Mouse (Mus musculus) layer of hippocampus, adult 2 months (tissue): ENCODE results near the gene Taar1. TPM values are rescaled to one million over a fixed set of nuclear protein-coding genes. Genes with fewer than 3 reads are reported as not detected.

ENCODE experiments used
- DNase-seq, 2 experiments: peaks; one replicate each; pipeline ENCODE4 v3.0.0; 2022; ENCODE audit warnings: low spot score in 2 of 2
- H3K27ac ChIP-seq: fragments of 200-600 bp; 2 replicates; pipeline ENCODE4 v1.8.1; 2022
- H3K4me3 ChIP-seq: fragments of 200-600 bp; 2 replicates; pipeline ENCODE4 v1.8.1; 2022; ENCODE audit warnings: mild to moderate bottlenecking
- CTCF ChIP-seq: fragments of 200-600 bp; conservative IDR thresholded peaks from 2 replicates; pipeline ENCODE4 v1.8.1; 2022; ENCODE audit warnings: antibody characterized with exemption, mild to moderate bottlenecking, moderate library complexity
- total RNA-seq, 2 experiments: library from RNA; stranded (reverse); gene quantifications; 2 replicates each; pipeline ENCODE4 v1.2.3; 2021

The Taar1 gene
- total RNA-seq, 2 experiments from 2014 or later: not detected

GRCm38 (mm10) chr10:23948026-23948425 is 27.9 kb downstream of the Taar1 start:
- no peak overlapping the region for H3K4me3 ChIP-seq
- no peak for TF ChIP-seq CTCF
- no peak for DNase-seq

GRCm38 (mm10) chr10:23949508-23950005 is 29.4 kb downstream of the Taar1 start, which contains the start of gene Taar3:
Taar3 (plus strand) TSS chr10:23949558.
- peak in 1 of 2 experiments; percentile 41 for DNase-seq

More at GRCm38 (mm10) chr10:23948026-23948425, 27.9 kb downstream of the Taar1 start:
- no peak overlapping the region for H3K27ac ChIP-seq

GRCm38 (mm10) chr10:23951714-23952113 is 31.6 kb downstream of the Taar1 start:
- no peak overlapping the region for H3K4me3 ChIP-seq
- H3K27ac ChIP-seq: no peak overlapping the region
- no peak for DNase-seq
- no peak for TF ChIP-seq CTCF

More at GRCm38 (mm10) chr10:23949508-23950005, 29.4 kb downstream of the Taar1 start, which contains the start of gene Taar3:
- TF ChIP-seq CTCF: no peak
- H3K27ac ChIP-seq: no peak within 1 kb of the TSS
- no peak within 1 kb of the TSS for H3K4me3 ChIP-seq

GRCm38 (mm10) chr10:23959071-23959470 is 38.9 kb downstream of the Taar1 start:
- DNase-seq: no peak
- TF ChIP-seq CTCF: no peak
- Histone ChIP-seq H3K27ac (no peak overlapping the region), H3K4me3 (no peak overlapping the region)

- H3K4me3 ChIP-seq: no peak within 1 kb of the TSS
- H3K27ac ChIP-seq: no peak within 1 kb of the TSS
- no peak for TF ChIP-seq CTCF
- DNase-seq: no peak
Measured at GRCm38 (mm10) chr10:23960444-23960915, 40.3 kb downstream of the Taar1 start, which contains the start of gene Taar4. Taar4 (plus strand) TSS chr10:23960494.

- DNase-seq: no peak
- H3K4me3 ChIP-seq: no peak overlapping the region
- H3K27ac ChIP-seq: no peak overlapping the region
- no peak for TF ChIP-seq CTCF
Measured at GRCm38 (mm10) chr10:23963444-23963843, 43.3 kb downstream of the Taar1 start.

- H3K27ac ChIP-seq: no peak overlapping the region
- no peak for TF ChIP-seq CTCF
- no peak for DNase-seq
- no peak overlapping the region for H3K4me3 ChIP-seq
Measured at GRCm38 (mm10) chr10:23964921-23965610, 44.9 kb downstream of the Taar1 start.

GRCm38 (mm10) chr10:23970656-23971165 is 50.6 kb downstream of the Taar1 start, which contains the start of gene Taar5:
Taar5 (plus strand) TSS chr10:23970706.
- no peak for DNase-seq
- TF ChIP-seq CTCF: no peak
- no peak within 1 kb of the TSS for H3K27ac ChIP-seq
- H3K4me3 ChIP-seq: no peak within 1 kb of the TSS

Other genes with a start within 250 kb of the Taar1 start
- gene Rps12, start 133.1 kb upstream of the Taar1 start, total RNA-seq: 100 to 1,000 TPM; 201 to 281 TPM
- gene Slc18b1, start 123.4 kb upstream of the Taar1 start, total RNA-seq: 10 to 100 TPM; 28.1 to 31.2 TPM
- gene Vnn3, start 68.9 kb upstream of the Taar1 start, total RNA-seq: under 1 TPM in 1 of 2 experiments, not detected in 1; 0.26 TPM
- under 1 TPM in 1 of 2 experiments, not detected in 1; 0.20 TPM for gene Vnn1, start 25.7 kb upstream of the Taar1 start, total RNA-seq
- gene Taar2, start 18.2 kb downstream of the Taar1 start, total RNA-seq: not detected
- gene Taar3, start 29.2 kb downstream of the Taar1 start, total RNA-seq: not detected
- gene Taar4, start 40.1 kb downstream of the Taar1 start, total RNA-seq: not detected
- not detected for gene Taar5, start 50.4 kb downstream of the Taar1 start, total RNA-seq
- not detected for gene Taar6, start 65.3 kb downstream of the Taar1 start, total RNA-seq
- not detected for gene Taar7a, start 73.1 kb downstream of the Taar1 start, total RNA-seq
- gene Taar7b, start 79.6 kb downstream of the Taar1 start, total RNA-seq: not detected
- gene Taar7d, start 106.9 kb downstream of the Taar1 start, total RNA-seq: not detected
- not detected for gene Taar7e, start 117.3 kb downstream of the Taar1 start, total RNA-seq
- gene Taar7f, start 129.2 kb downstream of the Taar1 start, total RNA-seq: not detected
- gene Taar8a, start 156.1 kb downstream of the Taar1 start, total RNA-seq: not detected
- gene Taar8b, start 171.9 kb downstream of the Taar1 start, total RNA-seq: not detected
- gene Taar8c, start 181.6 kb downstream of the Taar1 start, total RNA-seq: not detected
- not detected for gene Taar9, start 189.2 kb downstream of the Taar1 start, total RNA-seq
- 100 to 1,000 TPM; 131 to 136 TPM for gene Stx7, start 228.9 kb downstream of the Taar1 start, total RNA-seq